Mouse (Mus musculus) neural tube, embryonic 14.5 days (tissue): ENCODE measurements around the gene Suv39h2. TPM values are rescaled to one million over a fixed set of nuclear protein-coding genes. Genes with fewer than 3 reads are reported as not detected.

Source experiments
- ATAC-seq: fragments of 200-750 bp; cut with Nextera tagmentation; 2 replicates; pipeline ENCODE4 v1.8.0; 2017; ENCODE audit warnings: low read depth, mild to moderate bottlenecking, moderate TSS enrichment, moderate library complexity
- H3K27ac ChIP-seq: fragments of 300-500 bp; sonication (generic); 2 replicates; pipeline ENCODE4 v1.5.1; 2014; ENCODE audit warnings: low read depth, mild to moderate bottlenecking, control low read depth, low read length, moderate library complexity, mixed read lengths
- H3K27me3 ChIP-seq: fragments of 300-500 bp; sonication (generic); 2 replicates; pipeline ENCODE4 v1.6.1; 2014; ENCODE audit warnings: low read length; ENCODE audit not compliant: control insufficient read depth, insufficient read depth
- H3K36me3 ChIP-seq: fragments of 300-500 bp; sonication (generic); 2 replicates; pipeline ENCODE4 v1.6.1; 2014; ENCODE audit warnings: low read length, mixed read lengths; ENCODE audit not compliant: control insufficient read depth, insufficient read depth
- H3K4me1 ChIP-seq: fragments of 300-500 bp; sonication (generic); 2 replicates; pipeline ENCODE4 v1.6.1; 2014; ENCODE audit warnings: low read length; ENCODE audit not compliant: control insufficient read depth, insufficient read depth
- H3K4me2 ChIP-seq: fragments of 300-500 bp; sonication (generic); 2 replicates; pipeline ENCODE4 v1.6.1; 2014; ENCODE audit warnings: mild to moderate bottlenecking, low read depth, low read length, control low read depth
- H3K4me3 ChIP-seq: fragments of 300-500 bp; sonication (generic); 2 replicates; pipeline ENCODE4 v1.5.1; 2014; ENCODE audit warnings: low read depth, low read length, control low read depth, mixed read lengths
- H3K9ac ChIP-seq: fragments of 300-500 bp; sonication (generic); replicated peaks from 2 replicates; pipeline ENCODE4 v1.6.1; 2014; ENCODE audit warnings: low read depth, mild to moderate bottlenecking, control low read depth, low read length, mixed read lengths
- H3K9me3 ChIP-seq: fragments of 300-500 bp; sonication (generic); 2 replicates; pipeline ENCODE4 v1.6.1; 2016; ENCODE audit warnings: low read length; ENCODE audit not compliant: control insufficient read depth
- WGBS: fragments of 180-500 bp; shearing (Covaris S2); extraction: QIAGEN DNeasy Blood & Tissue Kit; methylation state at CpG from one replicate; pipeline ENCODE4 v1.1.7; 2014; 5-methylcytosine and 5-hydroxymethylcytosine counted together
- polyA plus RNA-seq: library from polyadenylated mRNA; unstranded; fragments of >200 nt; fragmentation: Nextera tagmentation; extraction: Ambion mirVana; gene quantifications from 2 replicates; pipeline ENCODE4 v1.2.1, GENCODE M21; 2014

Gene Suv39h2
- polyA plus RNA-seq, 1 experiment from 2014 or later, result 7.8 TPM

GRCm38 (mm10) chr2:3435369-3436061, 39.3 kb downstream of the Suv39h2 start:
- no peaks in the 10 kb centered on the region for H3K9me3 ChIP-seq
- ATAC-seq, result no peak
- WGBS, result 87% methylated on average over 6 of the region's 6 CpGs
- H3K4me3 ChIP-seq, result no peak overlapping the region
- H3K4me2 ChIP-seq, result no peak overlapping the region
- no peak overlapping the region for H3K9ac ChIP-seq
- H3K36me3 ChIP-seq, result peaks cover 13% of the 10 kb centered on the region; the same call in 1 of the 2 replicates
- H3K27me3 ChIP-seq, result no peaks in the 10 kb centered on the region
- H3K27ac ChIP-seq, result no peak overlapping the region
- H3K4me1 ChIP-seq, result no peaks in the 10 kb centered on the region

- no peak overlapping the region for H3K27ac ChIP-seq
- no peak overlapping the region for H3K4me2 ChIP-seq
- H3K9ac ChIP-seq, result no peak overlapping the region
- H3K9me3 ChIP-seq, result no peaks in the 10 kb centered on the region
- ATAC-seq, result no peak
- no peak overlapping the region for H3K4me3 ChIP-seq
- H3K4me1 ChIP-seq, result no peaks in the 10 kb centered on the region
- 0 out of 2 replicates have a peak, but pooled peaks cover 3% of the 10 kb centered on the region for H3K36me3 ChIP-seq
- WGBS, result 92% methylated on average over 9 of the region's 9 CpGs
- H3K27me3 ChIP-seq, result no peaks in the 10 kb centered on the region
These were observed 43.9 kb downstream of the Suv39h2 start for GRCm38 (mm10) chr2:3430956-3431355.

GRCm38 (mm10) chr2:3424579-3424910, 50.3 kb downstream of the Suv39h2 start:
- ATAC-seq, result no peak
- 7% methylated on average over 9 of the region's 10 CpGs for WGBS
- Histone ChIP-seq H3K27ac (no peak overlapping the region), H3K36me3 (no peaks in the 10 kb centered on the region), H3K4me2 (peak overlapping the region; percentile 94), H3K9ac (peak overlapping the region; percentile 61), H3K4me1 (peaks cover 5% of the 10 kb centered on the region; the same call in 1 of the 2 replicates), H3K9me3 (no peaks in the 10 kb centered on the region), H3K4me3 (peak overlapping the region; percentile 63), H3K27me3 (no peaks in the 10 kb centered on the region)

GRCm38 (mm10) chr2:3423841-3424578, 50.8 kb downstream of the Suv39h2 start, which contains the start of gene Dclre1c:
Gene Dclre1c, plus strand, starts transcription at chr2:3424131.
- no peaks in the 10 kb centered on the region for H3K27me3 ChIP-seq
- H3K36me3 ChIP-seq, result no peaks in the 10 kb centered on the region
- peak within 1 kb of the TSS; percentile 63 for H3K4me3 ChIP-seq
- peaks cover 5% of the 10 kb centered on the region; the same call in 1 of the 2 replicates for H3K4me1 ChIP-seq
- WGBS, result 2% methylated on average over 29 of the region's 29 CpGs
- peak; percentile 99 for ATAC-seq
- peak within 1 kb of the TSS; percentile 61 for H3K9ac ChIP-seq
- H3K4me2 ChIP-seq, result peak within 1 kb of the TSS; percentile 94
- no peak within 1 kb of the TSS for H3K27ac ChIP-seq
- H3K9me3 ChIP-seq, result no peaks in the 10 kb centered on the region

GRCm38 (mm10) chr2:3422548-3422947, 52.3 kb downstream of the Suv39h2 start, which contains the start of gene Meig1:
Gene Meig1, minus strand, starts transcription at chr2:3422648.
- no peak within 1 kb of the TSS for H3K4me3 ChIP-seq
- ATAC-seq, result no peak
- 74% methylated on average over 3 of the region's 3 CpGs for WGBS

GRCm38 (mm10) chr2:3420157-3420556, 54.7 kb downstream of the Suv39h2 start:
- 37% methylated on average over 4 of the region's 4 CpGs for WGBS
- Histone ChIP-seq H3K27me3 (no peaks in the 10 kb centered on the region), H3K9me3 (no peaks in the 10 kb centered on the region), H3K4me2 (no peak overlapping the region; the same call in 1 of the 2 replicates), H3K36me3 (no peaks in the 10 kb centered on the region), H3K27ac (no peak overlapping the region), H3K4me3 (no peak overlapping the region), H3K4me1 (peaks cover 8% of the 10 kb centered on the region; the same call in 1 of the 2 replicates), H3K9ac (no peak overlapping the region)
- no peak for ATAC-seq

More at GRCm38 (mm10) chr2:3422548-3422947, 52.3 kb downstream of the Suv39h2 start, which contains the start of gene Meig1:
- Histone ChIP-seq H3K27me3 (no peaks in the 10 kb centered on the region), H3K9ac (no peak within 1 kb of the TSS), H3K36me3 (no peaks in the 10 kb centered on the region), H3K27ac (no peak within 1 kb of the TSS), H3K9me3 (no peaks in the 10 kb centered on the region), H3K4me2 (peak within 1 kb of the TSS; percentile 94; the same call in 1 of the 2 replicates), H3K4me1 (peaks cover 8% of the 10 kb centered on the region; the same call in 1 of the 2 replicates)

- Histone ChIP-seq H3K4me2 (peak overlapping the region; percentile 64), H3K27ac (no peak overlapping the region), H3K4me1 (0 out of 2 replicates have a peak, but pooled peaks cover 3% of the 10 kb centered on the region), H3K27me3 (no peaks in the 10 kb centered on the region), H3K9me3 (no peaks in the 10 kb centered on the region), H3K9ac (peak overlapping the region; percentile 50), H3K4me3 (peak overlapping the region; percentile 50), H3K36me3 (no peaks in the 10 kb centered on the region)
- whole genome bisulfite sequencing, result under 1% methylated on average over 38 of the region's 38 CpGs
- peak; percentile 94 for ATAC-seq
These were observed 55.9 kb downstream of the Suv39h2 start for GRCm38 (mm10) chr2:3418883-3419431.

GRCm38 (mm10) chr2:3415676-3416075, 59.2 kb downstream of the Suv39h2 start:
- Histone ChIP-seq H3K9ac (no peak overlapping the region), H3K4me1 (0 out of 2 replicates have a peak, but pooled peaks cover 3% of the 10 kb centered on the region), H3K27ac (no peak overlapping the region), H3K4me3 (no peak overlapping the region), H3K9me3 (no peaks in the 10 kb centered on the region), H3K36me3 (no peaks in the 10 kb centered on the region), H3K27me3 (no peaks in the 10 kb centered on the region), H3K4me2 (no peak overlapping the region)
- 59% methylated on average over 1 of the region's 1 CpGs for WGBS
- no peak for ATAC-seq
